Mouse (Mus musculus) right cerebral cortex, adult 18-20 months (tissue): ENCODE data around the gene Aldh1a2.

Experiments used
- DNase-seq: peaks from one replicate; pipeline ENCODE4 v3.0.0; 2022; ENCODE audit warnings: mixed read lengths

The Aldh1a2 gene

DNA sequence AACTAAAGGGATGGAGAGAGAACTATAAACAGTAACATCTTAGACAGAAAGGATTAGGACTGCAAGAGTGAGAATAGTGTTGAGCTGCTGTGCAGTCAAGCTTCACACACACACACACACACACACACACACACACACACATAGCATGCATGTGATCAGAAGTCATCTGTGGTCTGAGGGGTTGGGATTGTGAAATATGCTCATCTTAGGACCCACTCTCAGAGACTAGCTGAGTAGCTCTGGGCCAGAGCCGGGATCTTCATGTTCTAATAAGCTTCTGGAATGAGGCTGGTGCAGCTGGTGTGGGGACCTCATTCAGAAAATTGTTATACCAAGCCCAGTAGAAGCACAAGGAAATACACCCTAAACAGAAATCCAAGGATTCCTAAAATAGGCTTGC lies 75.1 kb downstream of the Aldh1a2 start:
- no peak for DNase-seq

DNA sequence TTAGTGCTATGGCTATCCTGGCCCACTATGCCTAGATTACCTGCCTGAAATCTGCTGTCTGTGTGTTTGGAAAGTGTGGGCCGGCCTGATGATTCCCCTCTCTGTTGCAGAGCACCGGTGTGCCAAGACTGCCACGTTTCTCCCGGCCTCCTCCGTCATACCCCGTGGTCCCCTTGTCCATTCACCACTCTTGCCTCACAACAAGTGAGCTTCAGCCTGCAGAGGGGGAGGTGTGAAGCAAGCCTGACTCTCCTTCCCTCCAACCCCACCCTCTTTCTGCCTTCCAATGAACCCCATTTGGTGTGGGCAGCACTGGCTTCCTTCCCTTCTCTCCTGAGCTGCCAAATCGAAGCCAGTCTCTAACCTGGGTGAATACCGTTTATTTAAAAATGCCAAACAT lies 79.9 kb downstream of the Aldh1a2 start:
- DNase-seq = no peak

DNA sequence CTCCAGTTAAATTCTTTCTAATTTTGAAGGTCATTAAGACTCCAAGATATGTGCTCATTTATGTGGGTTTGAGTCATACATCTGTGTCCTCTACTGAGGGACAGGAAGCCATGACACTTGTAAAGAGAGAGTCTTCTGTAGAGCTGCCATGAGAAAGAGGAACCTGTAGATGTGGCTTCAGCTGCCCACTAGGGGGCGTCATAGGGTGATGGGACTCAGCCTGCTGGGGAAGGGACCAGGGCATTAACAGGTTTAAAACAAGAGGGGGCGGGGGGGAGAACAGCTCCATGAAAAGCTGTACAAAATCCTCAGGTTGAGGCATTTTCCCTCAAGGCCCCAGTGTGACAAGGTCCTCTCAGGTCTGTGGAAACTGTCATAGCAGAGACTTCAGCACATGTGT lies 88.0 kb downstream of the Aldh1a2 start:
- no peak for DNase-seq

DNA sequence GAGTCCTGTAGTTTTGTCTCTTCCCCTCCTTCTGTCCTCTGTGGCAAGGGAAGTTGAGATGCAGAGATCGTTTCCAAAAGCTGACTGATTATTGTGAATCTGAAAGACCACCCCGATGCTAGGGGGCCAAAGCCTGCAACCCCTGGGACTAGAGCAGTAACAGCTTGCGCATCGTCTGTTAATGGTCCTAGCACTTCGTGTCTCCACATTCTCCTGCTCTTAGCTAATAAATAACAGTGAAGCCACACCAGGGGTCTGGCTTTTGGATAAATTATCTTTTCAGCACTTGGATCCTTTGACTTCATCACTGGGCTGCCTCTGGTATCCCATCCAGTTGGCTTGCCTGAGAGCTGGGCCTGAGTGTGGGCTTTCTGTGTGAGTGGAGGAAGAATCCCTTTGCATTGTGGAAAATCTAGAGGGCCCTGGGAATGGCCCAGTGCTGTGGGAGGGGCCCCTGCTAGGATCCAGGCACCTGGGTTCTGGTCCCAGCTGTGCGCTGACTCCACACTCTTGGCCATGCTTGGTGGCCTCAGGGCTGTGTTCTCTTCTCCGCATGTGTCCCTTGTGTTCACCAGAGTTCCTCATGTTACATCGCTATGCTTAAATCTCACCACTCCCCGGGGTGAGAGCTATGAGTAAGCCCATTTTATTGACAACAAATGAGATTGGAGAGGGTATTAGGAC lies 91.7 kb downstream of the Aldh1a2 start:
- DNase-seq = no peak

- no peak for DNase-seq
Measured at GRCm38 (mm10) chr9:71315960-71316359, 100.4 kb downstream of the Aldh1a2 start.

- DNase-seq = no peak
Measured at GRCm38 (mm10) chr9:71317096-71317920, 101.7 kb downstream of the Aldh1a2 start.

DNA sequence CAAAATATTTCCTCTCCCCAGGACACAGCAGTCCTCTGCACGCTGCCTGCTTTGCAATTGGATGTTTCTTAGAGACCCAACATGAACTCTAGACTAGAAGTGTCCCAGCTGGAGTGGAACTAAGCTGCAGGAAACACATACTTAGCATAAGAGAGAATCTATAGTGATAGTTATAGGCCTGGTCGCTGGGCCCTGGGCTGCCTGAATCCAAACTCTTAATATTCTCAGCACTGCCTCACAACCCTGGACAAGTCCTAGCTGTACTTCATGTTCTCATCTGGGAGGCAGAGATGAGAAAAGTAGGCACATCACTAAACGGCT lies 102.3 kb downstream of the Aldh1a2 start:
- DNase-seq = no peak

DNA sequence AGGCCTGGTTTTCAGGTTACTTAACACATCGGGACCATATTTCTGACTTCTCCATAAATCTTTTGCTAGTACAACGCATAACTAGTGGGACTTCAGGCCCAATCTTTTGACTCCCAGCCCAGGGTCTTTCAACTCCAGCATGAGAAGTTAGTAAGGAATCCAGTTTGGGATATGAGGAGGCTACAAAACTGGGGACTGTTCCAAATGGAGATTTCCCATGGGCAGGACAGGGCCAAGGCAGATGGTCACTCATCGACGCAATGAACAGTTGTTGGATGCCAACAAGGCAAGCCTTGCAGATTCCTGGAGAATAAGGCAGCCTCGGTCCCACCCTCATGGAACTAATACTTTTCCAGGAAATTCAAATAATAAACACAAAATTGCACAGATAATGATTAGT lies 104.2 kb downstream of the Aldh1a2 start:
- DNase-seq = no peak

DNA sequence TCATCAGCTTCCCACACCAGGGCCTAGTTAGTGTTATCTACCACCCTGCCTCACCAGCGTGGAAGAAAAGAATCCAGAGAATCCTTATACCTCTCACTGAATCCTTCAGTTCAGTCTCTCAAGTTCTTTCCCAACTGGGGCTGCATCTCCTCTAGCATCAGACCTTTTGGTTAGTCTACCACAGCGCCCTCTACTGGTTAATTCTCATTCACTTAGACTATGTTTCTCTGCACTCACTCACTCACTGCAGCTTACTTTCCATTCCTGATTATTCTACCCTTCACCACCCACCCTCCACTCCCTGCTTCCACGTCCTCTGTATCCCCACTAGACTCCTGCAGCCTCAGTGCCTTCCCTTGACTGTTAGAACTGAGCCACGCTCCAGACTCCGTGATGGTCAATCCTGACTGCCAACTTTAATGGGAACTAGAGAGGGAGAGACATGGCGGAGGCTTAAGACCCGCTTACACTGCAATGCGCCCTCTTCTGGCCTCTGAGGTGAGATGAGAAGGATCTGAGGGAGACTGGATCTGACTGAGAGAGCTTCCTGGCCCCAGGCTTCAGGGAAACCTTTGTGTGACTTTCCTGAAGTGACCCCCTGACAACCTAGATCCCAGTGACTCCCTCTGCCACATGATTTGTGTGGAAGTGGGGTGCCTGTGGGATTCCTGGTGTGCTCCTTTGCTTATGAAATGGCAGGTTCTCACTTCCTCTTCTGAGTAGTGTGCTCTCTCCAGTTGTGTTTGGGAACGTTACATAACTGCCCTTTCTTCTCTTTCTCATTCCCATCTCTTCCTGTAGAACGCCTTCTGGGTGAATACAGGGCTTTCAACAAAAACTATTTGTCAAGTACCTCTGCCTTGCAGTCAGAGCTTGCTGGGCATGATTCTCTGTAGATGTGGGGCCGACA lies 104.9 kb downstream of the Aldh1a2 start:
- no peak for DNase-seq

GRCm38 (mm10) chr9:71321436-71321835 lies 105.8 kb downstream of the Aldh1a2 start:
- DNase-seq = no peak

DNA sequence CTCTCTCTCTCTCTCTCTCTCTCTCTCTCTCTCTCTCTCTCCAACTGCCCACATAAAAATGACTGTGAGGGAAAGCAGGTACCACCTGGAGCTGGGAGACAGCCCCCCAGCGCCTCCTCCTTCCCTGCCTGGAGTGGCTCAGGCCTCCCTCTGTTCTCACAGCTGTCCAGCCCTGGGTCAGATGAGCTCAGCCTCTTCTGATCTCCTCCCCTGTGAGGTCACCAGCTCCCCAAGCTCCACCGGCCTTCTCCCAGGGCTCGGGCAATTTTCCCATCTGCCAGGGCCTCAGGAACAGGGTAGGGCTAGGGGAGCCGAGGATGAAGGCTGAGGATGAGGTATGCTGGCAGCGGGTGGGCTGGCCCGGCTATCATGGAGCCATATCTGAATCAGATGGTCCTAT lies 106.3 kb downstream of the Aldh1a2 start:
- DNase-seq = no peak

DNA sequence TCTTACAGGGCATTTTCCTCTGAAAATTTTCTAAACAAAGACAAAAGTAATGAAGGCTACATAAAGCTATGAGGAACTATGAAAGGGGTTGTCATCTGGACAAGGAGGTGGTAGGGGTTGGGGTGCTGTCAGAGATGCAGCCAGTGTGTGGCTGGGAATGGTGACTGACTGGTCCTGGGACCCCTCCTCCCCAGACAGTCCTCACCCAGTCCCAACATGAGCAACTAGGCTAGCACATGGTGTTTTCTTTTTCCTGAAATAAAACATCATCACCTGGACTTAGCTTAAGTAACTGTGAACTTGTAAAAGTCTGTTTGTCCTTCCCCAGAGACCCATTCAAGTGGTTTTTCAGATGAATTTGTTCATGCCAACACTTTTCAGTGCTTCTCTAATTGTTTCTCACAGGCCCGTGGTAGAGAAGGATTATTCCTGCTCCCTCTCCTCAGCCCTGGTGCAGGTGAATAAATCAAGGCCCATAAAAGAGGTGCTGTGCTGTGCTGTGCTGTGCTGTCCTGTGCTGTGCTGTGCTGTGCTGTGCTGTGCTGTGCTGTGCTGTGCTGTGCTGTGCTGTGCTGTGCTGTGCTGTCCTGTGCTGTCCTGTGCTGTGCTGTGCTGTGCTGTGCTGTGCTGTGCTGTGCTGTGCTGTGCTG lies 107.8 kb downstream of the Aldh1a2 start:
- DNase-seq = no peak

GRCm38 (mm10) chr9:71324060-71324459 lies 108.5 kb downstream of the Aldh1a2 start:
- no peak for DNase-seq

GRCm38 (mm10) chr9:71326261-71326660 lies 110.7 kb downstream of the Aldh1a2 start:
- no peak for DNase-seq

GRCm38 (mm10) chr9:71331661-71332060 lies 116.1 kb downstream of the Aldh1a2 start:
- DNase-seq = no peak

- no peak for DNase-seq
Measured at GRCm38 (mm10) chr9:71336674-71337073, 121.1 kb downstream of the Aldh1a2 start.

DNA sequence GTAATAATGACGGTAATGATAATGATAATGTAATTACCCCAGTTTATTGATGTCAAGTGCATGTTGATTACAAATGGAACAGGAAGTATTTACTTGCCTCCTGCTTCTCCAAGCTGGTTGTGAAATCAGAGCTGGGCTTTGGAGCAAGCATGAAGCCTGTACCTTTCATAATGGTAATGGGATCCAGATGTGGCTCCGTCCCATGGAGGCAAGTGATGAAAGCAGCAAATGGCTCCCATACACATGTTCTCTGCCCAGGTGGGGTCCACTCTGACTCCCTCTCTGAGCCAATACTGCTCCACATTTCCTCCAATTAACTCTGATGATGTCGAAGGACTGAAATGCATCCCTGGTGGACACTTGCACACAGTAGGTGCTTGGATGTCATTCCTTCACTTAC lies 121.8 kb downstream of the Aldh1a2 start:
- no peak for DNase-seq

DNA sequence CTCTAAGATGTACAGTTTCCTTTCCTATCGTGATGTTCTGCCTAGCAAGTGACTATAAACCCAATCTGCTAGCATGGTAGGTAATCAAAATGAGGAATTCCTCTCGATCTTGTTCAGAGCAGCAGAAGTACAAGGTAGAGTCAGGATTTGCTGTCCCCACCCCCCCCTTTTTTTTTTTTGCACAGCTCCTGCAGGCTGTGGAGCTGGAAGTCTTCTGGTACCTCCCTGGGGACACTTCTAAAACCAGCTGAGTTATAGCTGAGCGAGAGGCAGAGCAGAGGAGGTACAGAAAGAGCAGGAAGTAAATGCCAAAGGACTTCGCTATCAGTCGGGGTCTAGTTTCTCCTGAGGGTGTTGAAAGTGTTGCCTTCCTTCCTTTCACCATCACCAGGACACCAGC lies 124.5 kb downstream of the Aldh1a2 start:
- no peak for DNase-seq
